Mouse (Mus musculus) adrenal gland, adult 8-10 months (tissue): Measurements from ENCODE around the gene Gm8879. TPM values are rescaled to one million over a fixed set of nuclear protein-coding genes. Genes with fewer than 3 reads are reported as not detected.
A peak's percentile ranks its signal among the peaks of the same experiment; 100 is the strongest.
"Not testable (repeated sequence)": the region's sequence is repeated elsewhere in the genome, so short reads cannot be mapped to it uniquely, and the experiment has no call there.

Source experiments
- DNase-seq: peaks from one replicate; pipeline ENCODE4 v3.0.0; 2022
- total RNA-seq, 4 experiments: library from RNA; stranded (reverse); gene quantifications; 2 replicates each; pipeline ENCODE4 v1.2.4; 2022

Gm8879 gene
- not detected for total RNA-seq

- DNase-seq: not testable (repeated sequence)
These were observed at the start of gene Gm8879 for GRCm38 (mm10) chr5:11127334-11127733. TSS of gene Gm8879 (plus strand) at chr5:11127634.

GRCm38 (mm10) chr5:11138031-11138430 is 10.6 kb downstream of the Gm8879 start:
- peak; percentile 0 for DNase-seq

Other genes starting within 250 kb of the Gm8879 start
- not detected for gene Gm8871, start 179.8 kb upstream of the Gm8879 start, total RNA-seq
- gene Gm8857, start 179.8 kb upstream of the Gm8879 start, total RNA-seq: not detected
- not detected for gene Gm5861, start 55.4 kb downstream of the Gm8879 start, total RNA-seq
- not detected for gene Gm8890, start 128.4 kb downstream of the Gm8879 start, total RNA-seq
- gene Speer1, start 213.9 kb downstream of the Gm8879 start, total RNA-seq: not detected